Mouse (Mus musculus) left cerebral cortex, adult 8-10 months (tissue): ENCODE data around the gene Spi1. TPM values are rescaled to one million over a fixed set of nuclear protein-coding genes. Genes with fewer than 3 reads are reported as not detected.
"Not testable (repeated sequence)": the region's sequence is repeated elsewhere in the genome, so short reads cannot be mapped to it uniquely, and the experiment has no call there.

ENCODE experiments used
- DNase-seq, 2 experiments: peaks; one replicate each; pipeline ENCODE4 v3.0.0; 2022; ENCODE audit warnings: low spot score in 2 of 2
- total RNA-seq, 4 experiments: library from RNA; stranded (reverse); gene quantifications; 2 replicates each; pipeline ENCODE4 v1.2.4; 2022

Gene Spi1
- total RNA-seq: 1 to 10 TPM; 3.9 to 8.9 (median 6.5) TPM

GRCm38 (mm10) chr2:91081775-91082695 lies at the start of gene Spi1:
Spi1 (plus strand) TSS chr2:91082390.
- no peak for DNase-seq

DNA sequence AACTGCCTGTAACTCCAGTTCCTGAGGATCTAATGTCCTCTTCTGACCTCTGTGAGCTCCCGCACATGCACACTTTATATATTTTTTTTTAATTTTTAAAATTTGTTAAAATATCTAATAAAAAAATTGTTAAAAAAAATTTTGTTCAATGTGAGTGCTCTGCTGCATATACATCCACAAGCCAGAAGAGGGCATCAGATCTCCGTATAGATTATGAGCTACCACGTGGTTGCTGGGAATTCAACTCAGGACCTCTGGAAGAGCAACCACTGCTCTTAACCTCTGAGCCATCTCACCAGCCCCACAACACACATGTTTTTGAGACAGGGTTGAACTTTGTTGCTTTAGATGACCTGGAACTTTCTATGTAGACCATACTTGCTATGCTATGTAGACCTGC lies 49.2 kb upstream of the Spi1 start:
- DNase-seq: no peak

GRCm38 (mm10) chr2:91035385-91035784 lies 46.8 kb upstream of the Spi1 start, which contains the start of gene Rapsn:
Rapsn (plus strand) TSS chr2:91035620.
- no peak for DNase-seq

GRCm38 (mm10) chr2:91041786-91042185 lies 40.4 kb upstream of the Spi1 start:
- DNase-seq: no peak

GRCm38 (mm10) chr2:91042651-91043398 lies 39.4 kb upstream of the Spi1 start:
- DNase-seq: no peak

- DNase-seq: no peak
These were observed 37.5 kb upstream of the Spi1 start for GRCm38 (mm10) chr2:91044727-91045126.

DNA sequence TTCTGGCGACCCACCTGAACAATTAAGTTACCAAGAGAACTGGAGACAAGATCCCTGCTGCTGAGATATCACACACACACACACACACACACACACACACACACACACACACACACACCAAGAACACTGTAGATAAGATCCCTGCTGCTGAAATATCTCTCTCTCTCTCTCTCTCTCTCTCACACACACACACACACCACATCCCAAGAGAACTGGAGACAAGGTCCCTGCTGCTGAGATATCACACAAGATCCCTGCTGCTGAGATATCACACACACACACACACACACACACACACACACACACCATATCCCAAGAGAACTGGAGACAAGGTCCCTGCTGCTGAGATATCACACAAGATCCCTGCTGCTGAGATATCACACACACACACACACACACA lies 36.4 kb upstream of the Spi1 start:
- DNase-seq: not testable (repeated sequence)

DNA sequence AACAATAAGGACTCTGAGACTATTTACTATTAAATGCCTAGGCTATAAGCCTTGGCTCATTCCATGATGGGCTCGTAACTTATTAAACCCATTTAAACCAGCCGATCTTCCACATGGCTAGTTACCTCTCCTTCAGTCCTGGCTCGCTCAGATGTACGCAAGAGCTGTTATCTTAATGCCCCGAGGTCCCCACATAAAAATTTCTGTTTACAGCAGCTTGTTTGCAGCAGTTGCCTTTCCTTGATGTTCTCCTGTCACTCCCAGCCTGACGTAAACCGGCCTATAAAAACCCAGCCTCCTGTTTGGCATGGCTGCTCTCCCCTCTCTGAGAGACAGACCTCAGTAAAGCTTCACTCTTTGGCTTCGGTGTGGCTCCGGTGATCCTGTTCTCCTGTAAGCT lies 34.8 kb upstream of the Spi1 start:
- no peak for DNase-seq

- DNase-seq: no peak
These were observed 30.3 kb upstream of the Spi1 start for GRCm38 (mm10) chr2:91051917-91052316.

DNA sequence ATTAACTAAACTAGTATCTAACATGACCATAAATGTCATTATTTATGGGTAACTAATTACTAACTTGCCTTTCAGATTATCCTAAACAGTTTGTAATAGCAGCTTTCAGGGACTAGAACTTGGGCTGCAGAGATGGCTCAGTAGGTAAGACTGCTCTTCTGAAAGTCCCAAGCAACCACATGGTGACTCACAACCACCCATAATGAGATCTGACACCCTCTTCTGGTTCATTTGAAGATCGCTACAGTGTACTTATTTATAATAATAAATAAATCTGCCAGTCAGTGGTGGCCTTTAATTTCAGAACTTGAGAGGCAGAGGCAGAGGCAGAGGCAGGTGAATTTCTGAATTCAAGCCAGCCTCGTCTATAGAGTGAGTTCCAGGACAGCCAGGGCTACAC lies 29.4 kb upstream of the Spi1 start:
- DNase-seq: no peak

DNA sequence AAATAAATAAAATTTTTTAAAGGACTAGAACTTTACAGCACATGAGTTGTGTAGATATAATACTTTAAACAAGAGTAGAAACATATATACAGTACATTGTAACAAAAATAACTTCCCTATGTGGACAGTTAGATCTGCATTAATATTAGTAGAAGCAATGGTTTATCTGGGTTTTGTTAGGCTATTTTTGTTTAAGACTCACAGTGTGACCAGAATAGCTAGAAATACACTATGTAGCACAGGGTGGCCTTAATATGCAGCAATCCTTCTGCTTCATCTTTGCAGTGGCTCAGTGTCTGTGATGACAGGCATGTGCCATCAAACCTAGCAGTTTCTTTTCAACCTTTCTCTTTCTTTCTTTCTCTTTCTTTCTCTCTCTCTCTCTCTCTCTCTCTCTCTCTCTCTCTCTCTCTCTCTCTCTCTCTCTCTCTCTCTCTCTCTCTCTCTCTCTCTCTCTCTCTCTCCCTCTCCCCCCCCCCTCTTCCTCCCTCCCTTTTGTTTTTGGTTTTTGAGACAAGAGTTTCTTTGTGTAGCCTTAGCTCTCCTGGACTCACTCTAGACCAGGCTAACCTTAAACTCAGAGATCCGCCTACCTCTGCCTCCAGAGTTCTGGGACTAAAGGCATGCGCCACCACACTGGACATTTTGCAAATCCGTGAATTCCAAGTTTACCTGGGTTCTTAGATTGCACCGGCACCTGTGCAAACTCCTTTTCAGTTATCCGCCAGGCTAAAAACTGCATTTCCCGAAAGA lies 28.8 kb upstream of the Spi1 start:
- no peak for DNase-seq

- DNase-seq: peak; percentile 92 to 94
These were observed 28.2 kb upstream of the Spi1 start, which contains the start of gene Psmc3 for GRCm38 (mm10) chr2:91053934-91054382. Psmc3 (plus strand) TSS chr2:91054009.

DNA sequence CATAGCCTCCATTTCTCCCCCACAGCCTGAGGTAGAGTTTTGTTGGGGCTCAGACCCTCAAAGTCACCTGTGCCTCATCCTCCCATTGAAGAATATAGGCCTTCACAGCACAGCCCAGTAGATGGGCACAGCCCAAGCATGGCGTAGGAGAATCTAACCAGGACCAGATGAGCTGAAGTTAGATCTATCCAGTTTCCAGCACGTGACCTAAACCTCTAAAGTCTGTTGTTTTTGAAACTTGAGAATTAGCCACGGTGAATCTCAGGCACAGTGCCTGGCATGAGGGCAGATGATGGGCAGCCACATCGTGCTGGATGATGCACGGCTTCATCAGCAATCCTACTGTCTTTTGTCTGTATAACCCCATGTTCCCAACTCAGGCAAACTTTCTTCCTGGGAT lies 23.8 kb upstream of the Spi1 start:
- DNase-seq: no peak

DNA sequence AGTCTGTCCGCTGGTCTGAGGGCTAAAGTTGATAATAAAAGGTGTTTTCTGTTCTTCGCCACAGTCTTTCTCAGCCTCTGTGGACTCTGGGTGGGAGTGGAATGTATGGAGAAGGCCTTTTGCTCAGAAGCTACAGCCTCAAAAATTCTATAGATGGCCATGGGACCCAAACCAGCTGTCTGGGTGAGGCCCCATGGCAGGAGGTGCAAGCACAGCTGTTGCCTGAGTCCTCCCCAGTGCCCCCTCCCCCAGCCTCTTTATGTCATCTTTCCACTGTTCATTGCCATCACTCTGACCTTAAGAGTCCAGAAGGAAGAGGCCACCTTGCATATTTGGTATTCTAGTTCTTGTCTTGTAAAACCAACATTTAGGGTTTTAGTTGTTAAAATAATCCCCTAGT lies 22.8 kb upstream of the Spi1 start:
- DNase-seq: no peak

GRCm38 (mm10) chr2:91060544-91061355 lies 21.4 kb upstream of the Spi1 start:
- DNase-seq: peak; percentile 61 to 68

GRCm38 (mm10) chr2:91061849-91062481 lies 20.2 kb upstream of the Spi1 start:
- DNase-seq: no peak

GRCm38 (mm10) chr2:91062779-91063606 lies 19.2 kb upstream of the Spi1 start:
- no peak for DNase-seq

DNA sequence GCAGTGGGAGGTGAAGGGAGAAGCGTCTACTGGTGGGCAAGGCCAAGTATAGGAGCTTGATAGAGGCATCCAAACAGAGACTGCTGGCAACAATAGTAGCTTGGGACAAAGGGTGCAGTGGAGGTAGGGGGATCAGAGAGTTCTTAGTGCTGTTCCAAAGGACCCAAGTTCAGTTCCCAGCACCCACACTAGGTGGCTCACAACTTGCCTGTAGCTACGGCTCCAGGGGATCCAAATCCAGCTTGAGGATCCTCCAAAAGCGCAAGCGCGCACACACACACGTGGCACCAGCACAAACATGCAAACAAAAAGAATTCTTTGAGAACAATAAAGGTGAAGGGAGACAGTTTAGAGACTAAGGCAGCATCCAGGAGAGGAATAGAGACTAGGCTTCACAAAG lies 18.0 kb upstream of the Spi1 start:
- no peak for DNase-seq

DNA sequence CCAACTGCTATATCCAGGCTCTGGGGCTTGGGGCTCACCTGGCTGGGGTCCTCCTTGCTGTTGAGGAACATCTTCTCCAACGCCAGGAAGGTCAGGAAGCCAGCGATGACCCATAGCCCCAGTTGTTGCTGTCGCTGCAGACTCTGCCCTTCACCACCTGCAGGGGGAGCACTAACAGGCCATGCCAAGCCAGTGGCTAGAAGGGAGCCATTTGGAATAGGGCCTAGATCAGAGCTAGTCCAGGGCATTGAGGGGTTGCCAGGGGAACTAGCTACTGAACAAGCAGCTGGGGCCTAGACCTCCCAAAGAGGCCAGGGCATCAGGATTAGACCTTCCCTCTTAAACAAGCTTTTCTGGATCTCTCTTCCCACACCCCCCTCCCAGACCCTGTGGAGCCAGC lies 16.6 kb upstream of the Spi1 start:
- DNase-seq: no peak
